Mouse (Mus musculus) spleen, postnatal 10 days (tissue): ENCODE results near the gene Tppp3.

ENCODE experiments used
- DNase-seq, 2 experiments: peaks; one replicate each; pipeline ENCODE4 v3.0.0; 2021 to 2022; ENCODE audit warnings: low spot score in 2 of 2

The Tppp3 gene

DNA sequence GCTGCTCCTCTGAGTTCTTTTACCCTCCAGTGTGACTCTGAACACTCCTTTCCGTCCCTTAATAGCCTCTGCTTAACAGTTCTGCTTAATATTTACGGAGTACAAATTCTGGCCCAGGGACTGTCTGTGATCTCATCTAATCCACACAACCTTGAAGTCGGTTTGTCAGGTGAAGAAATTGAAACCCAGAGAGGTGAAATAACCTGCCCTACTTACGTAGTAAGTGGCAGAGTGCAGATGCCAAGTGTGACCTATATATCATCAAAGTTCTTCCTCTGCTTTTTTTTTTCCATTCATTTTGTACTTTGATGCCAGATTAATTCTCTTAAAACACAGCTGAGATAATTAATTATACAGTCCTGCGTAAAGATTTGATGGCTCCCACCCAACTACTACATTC is 37.2 kb downstream of the Tppp3 start:
- DNase-seq: no peak

DNA sequence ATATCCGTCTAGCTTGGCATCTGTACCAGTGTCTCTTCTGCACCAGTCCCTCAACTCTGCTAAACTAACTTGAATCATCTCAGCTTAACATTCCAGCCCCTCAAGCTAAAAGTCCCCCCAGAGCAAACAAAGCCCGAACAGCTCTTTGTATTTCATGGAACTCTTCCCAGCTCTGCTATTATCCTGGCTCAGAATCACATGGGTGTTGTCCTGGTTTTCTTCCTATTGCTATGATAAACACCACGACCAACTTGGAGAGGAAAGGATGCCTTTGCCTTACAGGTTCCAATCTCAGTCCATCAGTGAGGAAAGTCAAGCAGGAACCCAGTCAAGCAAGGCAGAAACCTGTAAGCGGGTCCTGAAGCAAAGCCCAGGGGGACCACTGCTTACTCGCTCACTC is 37.8 kb downstream of the Tppp3 start:
- no peak for DNase-seq

DNA sequence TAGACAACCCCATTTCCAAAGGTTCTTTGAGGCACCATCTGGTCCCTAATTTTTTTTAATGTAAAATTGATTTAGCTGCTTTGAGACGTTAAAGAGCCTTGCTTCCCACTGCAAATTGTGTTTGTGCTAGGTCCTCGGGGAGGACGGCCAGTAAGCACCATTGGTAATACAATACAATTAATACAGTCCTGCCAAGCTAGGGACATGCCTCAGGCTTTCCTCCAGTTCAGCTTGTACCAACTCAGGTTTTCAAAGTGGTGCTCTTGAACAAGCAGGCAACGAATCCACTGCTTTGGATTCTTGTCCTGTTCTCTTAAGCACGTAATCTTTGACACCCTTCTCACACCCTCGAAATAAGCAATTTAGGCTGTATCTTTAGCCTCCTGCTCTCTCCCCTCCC is 38.3 kb downstream of the Tppp3 start:
- DNase-seq: no peak

DNA sequence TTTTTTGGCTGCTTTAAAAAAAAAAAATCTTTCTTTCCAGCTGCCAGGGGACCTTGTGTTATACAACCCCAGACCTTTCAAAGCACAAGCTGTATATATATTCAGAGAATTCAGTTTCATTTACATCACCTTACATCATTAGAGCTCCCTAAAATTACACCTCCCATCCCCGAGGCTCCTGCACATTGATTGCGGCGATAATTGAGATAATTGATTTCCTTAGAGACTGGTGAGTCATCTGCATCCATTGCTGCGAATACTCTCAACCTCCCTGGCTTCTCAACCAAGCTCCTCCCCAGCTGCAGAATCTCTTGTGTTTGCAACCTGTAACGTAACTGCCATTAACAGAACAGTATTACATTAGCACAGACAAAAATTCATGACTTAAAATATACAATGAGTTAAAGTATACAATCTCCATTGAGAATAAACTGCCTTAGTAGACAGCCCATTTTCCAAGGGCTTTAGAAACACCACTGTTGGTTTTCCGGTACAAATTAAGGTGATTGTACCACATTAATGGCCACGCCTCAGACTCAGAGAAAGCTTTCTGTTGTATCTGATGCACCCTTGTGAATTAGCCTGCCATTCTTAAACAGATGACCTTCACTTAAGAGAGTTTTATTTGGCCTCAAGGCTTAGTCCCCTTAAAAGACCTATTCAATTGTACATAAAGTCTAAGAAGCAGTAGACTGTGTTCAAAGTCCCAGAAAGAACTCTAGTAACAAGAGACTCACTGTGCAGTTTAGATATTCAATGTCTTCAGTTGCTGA is 39.4 kb downstream of the Tppp3 start:
- no peak for DNase-seq

DNA sequence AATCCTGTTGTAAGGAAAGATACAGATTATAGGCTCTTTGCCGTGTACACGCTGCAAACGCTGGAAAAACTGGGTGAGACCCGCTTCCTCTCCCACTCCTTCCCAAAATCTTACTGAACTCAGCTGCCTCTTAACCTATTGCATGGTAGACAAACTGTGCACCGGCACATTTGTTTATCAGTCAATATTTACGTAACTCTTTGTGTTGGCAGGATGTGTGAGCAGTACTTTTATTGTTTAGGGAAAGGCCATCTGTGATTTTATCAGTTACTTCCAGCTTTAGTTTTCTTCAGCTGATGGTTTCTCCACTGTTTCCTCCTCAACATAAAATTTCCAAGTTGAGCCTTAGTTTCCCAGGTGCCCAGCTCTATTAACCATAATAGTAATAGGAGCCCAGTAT is 44.4 kb downstream of the Tppp3 start:
- no peak for DNase-seq

DNA sequence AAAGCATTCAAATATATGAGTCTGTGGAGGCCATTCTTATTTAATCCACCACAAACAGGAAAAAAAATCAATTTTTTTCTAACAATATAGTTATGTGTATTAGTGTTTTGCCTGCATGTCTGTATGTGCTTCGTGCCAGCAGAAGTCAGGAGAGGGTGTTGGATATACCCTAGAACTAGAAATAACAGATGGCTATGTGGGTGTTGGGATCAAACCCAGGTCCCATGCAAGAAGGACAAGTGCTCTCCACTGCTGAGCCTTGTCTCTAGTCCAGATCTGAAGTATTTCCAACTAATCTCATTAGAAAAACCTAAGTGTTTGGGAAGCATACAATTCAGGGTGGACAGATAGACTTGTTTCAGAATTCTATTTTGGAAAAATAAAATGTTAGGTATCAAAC is 49.3 kb downstream of the Tppp3 start:
- no peak for DNase-seq

DNA sequence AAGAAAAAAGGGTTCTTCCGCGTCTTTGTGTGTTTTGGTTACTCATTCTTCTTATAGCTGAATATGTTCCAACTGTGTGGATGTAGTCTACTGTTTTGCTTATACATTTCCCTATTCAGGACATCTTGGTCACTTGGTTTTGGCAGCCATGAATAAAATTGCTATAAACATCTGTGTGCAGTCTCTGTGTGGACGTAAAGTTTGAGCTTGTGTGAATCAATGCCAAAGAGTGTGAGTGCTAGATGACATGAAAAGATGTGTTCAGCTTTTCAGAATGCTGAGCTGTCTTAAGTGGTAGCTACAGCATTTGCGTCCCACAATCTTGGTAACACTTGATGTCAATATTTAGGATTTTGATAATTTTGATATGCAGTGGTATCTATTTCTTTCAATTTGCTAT is 51.5 kb downstream of the Tppp3 start:
- no peak for DNase-seq

DNA sequence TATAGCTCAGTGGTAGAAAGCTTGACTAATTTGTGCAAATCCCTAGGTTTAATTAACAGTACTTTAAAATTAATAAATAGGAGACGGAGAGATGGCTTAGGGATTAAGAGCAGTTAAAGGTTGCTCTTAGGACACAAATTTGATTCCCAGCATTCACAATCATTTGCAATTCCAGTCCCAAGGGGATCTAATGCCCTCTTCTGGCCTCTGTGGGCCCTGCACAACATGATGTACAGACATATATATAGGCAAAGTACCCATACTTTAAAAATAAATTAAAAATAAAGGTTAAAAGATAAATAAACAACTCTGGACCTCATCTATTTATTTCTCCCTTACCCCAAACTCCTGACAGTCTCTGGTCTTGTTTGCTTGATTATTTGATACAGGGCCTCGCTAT is 52.3 kb downstream of the Tppp3 start:
- DNase-seq: peak in 1 of 2 experiments; percentile 36
